Mouse (Mus musculus): Measurements from ENCODE around the gene Ctcf.

GRCm38 (mm10) chr8:105607062-105607461 is 29.3 kb upstream of the Ctcf start:
- TF ChIP-seq CTCF (IDR thresholded peaks at IDR 0.05; ENCODE audit: borderline replicate concordance, insufficient read depth, low read length) (no peak), POLR2A (IDR thresholded peaks at IDR 0.05; ENCODE audit: low read depth, low read length) (no peak)
